Mouse (Mus musculus) retina, postnatal 1 day (tissue): ENCODE measurements around the gene Fam71b.
"Not testable (repeated sequence)": the region's sequence is repeated elsewhere in the genome, so short reads cannot be mapped to it uniquely, and the experiment has no call there.

Source experiments
- DNase-seq: peaks from one replicate; pipeline ENCODE4 v3.0.0-alpha.2; 2012

The Fam71b gene

DNA sequence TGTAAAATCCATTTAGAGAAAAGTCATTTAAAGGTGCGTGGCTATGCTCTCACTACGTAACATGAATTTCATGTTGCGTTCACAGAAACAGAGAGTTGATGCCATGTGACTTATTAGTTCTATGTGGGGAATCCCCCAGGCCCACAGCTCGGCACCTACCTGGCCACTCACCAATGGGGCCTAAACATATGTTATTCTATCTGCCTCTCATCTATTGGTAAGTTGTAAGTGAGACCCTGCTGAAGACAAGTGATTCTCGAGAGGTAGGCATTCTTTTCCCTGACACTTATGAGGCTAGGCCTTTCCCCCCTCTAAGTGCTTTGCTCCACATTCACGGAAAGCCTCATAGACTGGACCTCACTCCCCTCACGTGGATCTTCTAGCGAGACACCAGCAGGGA, 9.8 kb upstream of the Fam71b start:
- DNase-seq, result no peak

DNA sequence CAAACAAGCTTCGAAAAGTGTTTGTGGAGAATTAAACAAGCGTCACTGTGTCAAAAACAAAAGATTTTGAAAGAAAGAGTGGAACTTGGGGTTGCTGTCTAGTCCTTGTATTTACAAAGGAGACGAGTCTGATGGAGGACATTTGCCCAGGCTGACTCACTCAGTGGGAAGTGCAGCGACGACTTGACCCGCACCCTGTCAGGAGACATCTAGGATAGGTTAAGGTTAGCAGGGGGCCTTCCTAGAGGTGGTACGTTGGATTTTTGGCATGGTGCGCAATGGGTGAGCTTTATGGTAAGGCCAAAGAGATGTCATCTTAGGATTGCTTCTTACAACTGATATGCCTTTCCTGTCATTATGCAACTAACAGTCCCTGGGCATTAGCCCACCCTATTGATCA, 9.3 kb upstream of the Fam71b start:
- no peak for DNase-seq

DNA sequence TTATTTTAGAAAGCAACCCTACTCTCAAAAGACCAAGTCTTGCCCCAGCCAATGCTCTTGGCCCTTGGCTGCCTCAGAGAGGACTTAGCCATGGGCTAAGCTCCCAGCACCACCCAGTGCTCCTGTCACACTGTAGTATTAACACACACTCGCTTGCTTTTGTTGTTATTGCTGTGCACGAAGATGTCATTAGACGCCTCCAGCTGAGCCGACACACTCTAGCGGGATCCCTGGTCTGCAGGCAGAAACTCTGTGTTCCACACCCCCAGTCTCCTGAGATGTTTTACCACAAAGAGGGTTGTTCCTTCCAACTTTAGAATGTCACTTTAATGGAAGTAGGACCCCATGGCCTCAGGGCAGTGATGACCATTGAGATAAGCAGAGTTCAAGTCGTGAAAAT, 7.9 kb upstream of the Fam71b start:
- DNase-seq, result no peak

DNA sequence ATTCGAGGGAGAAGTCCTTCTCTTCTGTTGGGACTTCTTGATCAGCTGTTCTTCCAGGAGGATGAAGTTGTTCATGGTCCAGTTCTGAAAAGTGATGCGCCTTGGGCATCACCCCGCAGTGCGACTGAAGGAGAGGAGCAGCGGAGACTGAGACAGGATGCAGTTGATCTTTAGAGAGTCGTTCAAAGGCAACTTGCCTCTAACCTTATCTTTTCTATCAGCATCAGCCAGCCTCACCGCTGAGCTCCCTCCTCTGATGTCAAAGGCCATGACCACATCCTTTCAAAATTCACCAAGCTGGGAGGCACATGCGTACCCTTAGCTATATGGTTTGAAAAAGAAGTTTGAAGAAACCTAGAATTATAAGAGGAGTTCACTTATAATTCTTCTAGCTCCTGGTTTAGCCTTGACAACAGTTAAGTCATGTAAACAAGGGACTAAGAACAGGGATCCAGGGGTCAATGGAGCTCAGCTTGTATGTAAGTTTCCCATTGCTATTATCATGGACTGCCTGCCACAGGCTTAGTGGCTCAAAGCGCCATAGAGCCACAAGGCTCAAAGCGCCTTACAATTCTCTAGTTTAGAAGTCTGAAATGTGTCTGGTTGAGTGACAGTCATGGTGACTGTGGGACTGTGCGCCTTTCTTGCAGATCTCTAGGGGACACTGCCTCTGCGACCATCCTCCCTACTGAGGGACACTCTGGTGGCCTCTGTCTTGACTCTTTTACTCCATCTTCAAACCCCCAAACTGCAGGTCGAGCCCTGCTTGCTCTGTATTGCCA, 6.8 kb upstream of the Fam71b start, which contains the start of gene Itk:
Itk (minus strand) TSS at position 180 of the 782 bp plus-strand sequence.
- no peak for DNase-seq

DNA sequence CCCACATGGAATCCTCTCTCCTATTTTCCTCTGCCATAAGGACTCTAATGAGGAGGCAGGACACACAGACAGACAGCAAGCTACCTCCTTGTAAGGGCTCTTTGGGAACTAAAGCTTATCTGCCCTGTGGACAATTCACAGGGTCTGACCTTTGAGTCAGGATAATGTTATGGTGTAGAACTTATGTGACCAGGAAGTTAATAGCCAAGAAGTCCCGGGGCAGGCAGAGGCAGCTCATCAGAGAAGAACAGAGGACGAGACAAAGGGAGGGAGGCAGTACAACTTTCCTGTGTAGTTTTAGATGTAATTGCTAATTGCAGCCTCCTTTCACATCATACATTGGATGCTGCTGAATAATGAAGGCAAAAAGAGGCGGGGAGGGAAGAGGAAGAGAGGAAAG, 5.7 kb upstream of the Fam71b start:
- DNase-seq, result no peak

DNA sequence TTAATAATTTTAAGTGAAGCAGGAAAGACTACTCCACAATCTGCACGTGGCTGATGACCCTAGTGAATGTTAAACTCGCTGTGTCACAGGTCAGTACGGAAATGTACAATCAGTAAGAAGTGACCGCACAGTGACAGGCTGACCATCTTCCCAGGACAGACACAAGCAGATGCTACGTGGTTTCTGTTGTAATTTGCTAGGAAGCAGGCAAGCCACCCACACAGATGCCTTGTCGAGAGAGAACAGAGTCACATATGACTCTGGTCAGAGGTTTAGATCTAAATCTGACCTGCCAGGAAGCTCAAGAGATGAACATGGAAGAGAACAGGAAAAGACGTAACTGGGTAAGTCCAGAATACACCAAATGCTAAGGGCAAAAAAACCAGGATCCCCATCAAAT, 3.5 kb upstream of the Fam71b start:
- DNase-seq, result no peak

DNA sequence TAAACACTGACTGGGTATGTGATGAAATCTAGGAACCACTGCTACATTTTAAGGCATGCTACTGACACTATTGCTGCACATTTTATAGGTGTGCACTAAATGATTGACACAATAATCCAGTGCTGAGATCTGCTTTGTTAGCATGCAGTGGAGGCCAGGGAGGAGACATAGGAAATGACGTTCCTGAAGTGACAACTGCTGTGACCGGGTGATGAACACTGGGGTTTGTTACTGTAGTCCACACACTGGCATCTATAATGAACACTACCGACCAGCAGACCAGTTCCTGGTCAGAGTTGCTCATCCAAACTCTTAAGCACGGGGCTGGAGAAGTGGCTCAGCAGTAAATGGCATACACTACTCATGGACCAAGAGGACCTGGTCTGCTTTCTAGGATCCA, 2.9 kb upstream of the Fam71b start:
- DNase-seq, result no peak

DNA sequence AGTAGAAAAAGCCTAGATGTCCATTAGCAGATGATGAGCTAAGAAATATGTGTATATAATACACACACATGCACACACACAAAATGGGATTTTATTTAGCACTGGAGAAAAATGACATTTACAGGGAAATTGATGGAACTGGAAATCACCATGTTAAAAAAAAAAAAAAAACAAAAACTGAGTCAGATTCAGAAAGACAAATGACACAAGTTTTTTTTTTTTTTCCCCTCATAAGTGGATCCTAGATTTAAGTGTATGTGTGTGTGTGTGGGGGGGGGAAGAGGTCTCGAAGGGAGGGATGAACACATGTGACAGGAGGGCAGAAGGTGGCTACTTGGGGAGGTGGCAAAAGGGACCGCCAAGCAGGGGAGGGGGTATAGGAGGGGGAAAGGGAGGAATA, 1.3 kb upstream of the Fam71b start:
- DNase-seq, result no peak

DNA sequence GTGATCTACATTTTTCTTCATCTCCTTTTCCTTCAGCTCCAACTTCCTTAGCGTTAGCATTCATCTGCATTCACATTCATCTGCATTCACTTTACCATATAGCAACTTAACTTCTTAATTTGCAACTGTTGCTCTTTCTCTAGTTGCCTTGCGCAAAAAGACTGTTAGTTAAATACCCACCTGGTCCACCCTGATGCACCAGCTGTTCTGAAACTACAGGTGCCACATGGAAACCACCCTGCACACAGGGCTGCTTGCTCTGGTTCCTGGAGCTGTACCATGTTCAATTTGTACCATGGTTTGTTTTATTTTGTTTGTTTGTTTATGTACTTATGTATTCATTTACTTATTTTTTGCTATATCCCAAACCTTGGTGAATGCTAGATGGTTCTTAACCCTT, 661 bp upstream of the Fam71b start:
- no peak for DNase-seq

DNA sequence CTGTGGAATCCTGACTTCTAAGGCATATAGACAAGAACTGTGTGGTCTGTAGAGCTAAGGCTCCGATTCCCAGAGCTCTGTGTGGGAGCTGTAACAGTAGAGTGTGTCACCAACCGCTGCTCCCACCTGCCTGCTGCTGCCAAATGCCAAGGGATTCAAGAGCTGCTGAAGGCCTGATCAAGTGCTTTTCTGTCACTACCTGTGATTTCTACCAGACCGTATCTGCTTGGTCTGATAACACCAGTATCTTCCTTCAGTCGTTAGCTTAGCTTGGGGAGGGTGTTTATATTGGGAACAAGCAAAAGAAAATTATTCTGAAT, 461 bp downstream of the Fam71b start:
- DNase-seq, result no peak

DNA sequence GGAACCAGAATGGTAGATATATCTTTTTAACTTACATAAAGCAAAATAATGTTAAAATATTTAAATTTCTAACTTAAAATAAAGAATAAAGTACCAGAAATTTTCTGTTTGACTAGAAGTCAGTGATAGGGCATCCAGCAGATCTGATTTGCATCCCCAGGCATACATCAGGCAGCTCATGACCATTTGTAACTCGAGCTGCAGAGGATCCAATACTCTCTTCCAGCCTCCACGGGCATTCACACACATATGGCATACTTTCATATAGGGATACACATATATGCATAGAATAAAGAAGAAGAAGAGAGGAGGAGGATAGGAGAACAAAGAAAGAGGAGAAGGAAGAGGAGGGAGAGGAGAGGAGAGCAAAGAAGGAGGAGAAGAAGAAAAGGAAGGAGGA, 1.5 kb downstream of the Fam71b start:
- DNase-seq, result no peak

DNA sequence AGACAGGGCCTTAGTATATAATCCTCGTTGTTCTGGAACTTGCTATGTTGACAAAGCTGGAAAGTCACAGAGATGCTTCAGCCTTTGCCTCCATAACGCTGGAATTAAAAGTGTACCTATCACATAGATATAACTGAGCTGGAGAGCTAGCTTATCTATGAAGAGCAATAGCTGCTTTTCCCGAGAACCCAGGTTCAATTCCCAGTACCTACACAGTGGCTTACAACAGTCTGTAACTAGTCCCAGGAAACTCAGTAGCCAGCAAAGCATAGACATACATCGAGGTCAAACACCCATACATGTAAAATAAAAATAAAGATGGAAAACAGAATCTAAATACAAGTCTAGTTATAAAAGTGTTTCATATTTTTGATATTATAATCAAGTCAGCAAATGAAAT, 2.1 kb downstream of the Fam71b start:
- no peak for DNase-seq

DNA sequence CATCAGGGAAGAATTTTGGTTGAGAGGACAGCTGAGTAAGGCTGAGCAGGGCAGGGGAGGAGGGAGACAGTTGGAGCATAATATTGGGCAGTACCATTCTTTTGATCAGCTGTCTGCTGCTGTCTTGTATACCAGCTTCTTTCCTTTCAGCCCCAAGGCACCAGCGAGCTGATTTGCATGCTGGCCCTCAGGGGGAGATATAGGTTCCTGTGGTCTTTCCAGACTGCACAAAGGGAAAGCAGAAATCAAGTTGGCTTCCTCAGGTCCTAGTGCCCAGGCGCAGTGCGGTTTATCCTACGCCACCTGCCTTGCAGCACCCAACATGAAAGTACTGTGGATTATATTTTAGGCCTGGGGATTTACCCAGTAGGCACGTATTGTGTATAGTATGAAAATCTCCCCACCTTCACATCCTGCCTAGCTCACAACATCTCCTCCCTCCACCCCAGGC, 2.6 kb downstream of the Fam71b start:
- DNase-seq, result no peak

DNA sequence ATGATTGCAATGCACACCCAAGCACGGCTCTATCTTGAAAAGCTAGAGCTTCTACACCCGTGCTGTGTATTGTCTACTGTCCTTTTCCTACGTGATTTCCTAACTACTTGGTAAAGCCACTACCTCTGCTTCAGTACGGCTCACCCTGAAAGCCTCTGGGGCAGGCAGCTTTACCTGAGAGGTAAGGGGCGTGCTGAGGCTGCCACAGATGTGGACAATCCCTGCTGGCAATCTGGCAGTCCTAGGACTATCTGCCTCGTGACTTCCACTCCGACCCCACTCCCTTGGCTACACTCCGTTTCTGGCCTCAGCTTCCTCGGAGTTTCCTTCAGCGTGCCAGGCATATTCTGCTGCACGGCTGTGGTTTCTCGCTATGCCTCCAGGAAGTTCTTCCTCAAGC, 5.2 kb downstream of the Fam71b start:
- DNase-seq, result no peak

DNA sequence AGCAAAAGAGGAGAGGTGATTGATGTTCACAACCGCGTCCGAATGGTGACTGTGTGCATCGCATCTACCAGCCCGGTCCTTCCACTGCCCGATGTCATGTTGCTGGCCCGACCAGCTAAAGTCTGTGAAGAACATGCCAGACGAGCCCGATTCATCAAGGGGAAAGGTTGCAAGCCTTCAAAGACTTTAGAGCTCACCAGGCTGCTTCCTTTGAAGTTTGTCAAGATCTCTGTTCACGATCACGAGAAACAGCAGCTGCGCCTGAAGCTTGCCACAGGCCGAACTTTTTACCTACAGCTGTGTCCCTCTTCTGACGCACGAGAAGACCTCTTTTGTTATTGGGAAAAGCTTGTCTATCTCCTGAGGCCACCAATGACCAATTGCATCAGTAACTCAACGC, 8.6 kb downstream of the Fam71b start:
- DNase-seq, result no peak

DNA sequence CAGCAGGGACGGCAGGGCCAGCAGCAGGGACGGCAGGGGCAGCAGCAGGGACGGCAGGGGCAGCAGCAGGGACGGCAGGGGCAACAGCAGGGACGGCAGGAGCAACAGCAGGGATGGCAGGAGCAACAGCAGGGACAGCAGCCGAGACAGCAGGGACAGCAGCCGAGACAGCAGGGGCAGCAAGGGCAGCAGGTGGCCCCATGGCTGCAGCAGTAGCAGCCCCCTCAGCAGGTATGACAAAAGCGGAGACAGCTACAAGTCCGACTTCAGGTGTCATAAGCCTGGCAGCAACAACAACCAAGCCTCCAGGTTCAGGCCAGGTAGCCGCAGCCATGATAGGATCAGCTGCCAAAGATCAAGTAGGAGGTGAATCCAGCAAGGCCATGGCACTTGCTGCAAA, 10.4 kb downstream of the Fam71b start:
- DNase-seq, result no peak

DNA sequence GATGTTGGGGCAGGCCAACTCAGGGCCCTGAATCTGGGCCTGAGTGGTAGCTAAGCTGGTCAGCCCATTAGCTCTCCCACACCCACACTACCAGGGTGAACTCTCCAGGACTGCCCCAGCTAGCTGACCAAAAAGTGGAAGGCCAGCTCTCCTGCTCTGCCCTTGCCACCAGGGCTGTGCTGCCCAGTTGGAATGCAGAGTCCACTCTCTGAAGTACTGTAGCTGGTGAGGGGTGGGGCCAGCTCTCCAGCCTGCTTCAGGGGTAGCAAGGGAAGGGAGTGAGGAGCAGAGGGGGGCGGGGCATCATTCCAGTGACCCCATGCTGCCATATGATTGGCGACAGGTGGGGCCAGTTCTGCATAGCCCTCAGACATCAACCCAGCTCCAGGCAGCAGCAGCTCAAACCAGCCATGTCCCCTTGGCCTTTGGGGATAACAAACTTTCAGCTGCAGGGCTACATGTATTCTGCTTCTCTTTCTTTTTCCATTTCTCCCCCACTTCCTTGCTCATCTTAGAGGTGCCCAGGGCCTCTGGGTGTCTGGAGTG, 13.7 kb downstream of the Fam71b start:
- no peak for DNase-seq

DNA sequence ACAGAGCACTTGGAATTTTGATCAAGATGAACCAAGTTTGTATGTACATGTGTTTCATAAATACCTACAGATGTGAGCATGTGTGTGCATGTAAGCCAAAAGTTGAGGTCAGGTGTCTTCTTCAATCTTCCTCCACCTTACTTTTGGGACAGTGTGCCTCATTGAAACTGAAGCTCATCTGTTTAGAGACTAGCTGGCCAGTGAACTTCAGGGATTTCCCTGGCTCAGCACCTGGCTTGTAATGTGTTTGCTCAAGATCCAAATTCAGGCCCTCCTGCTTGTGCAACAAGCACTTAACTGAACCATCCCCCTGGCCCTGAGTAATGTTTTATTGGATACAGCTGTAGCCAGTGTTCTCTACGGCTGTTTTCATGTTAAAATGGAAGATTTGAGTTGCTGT, 22.1 kb downstream of the Fam71b start:
- DNase-seq, result no peak

DNA sequence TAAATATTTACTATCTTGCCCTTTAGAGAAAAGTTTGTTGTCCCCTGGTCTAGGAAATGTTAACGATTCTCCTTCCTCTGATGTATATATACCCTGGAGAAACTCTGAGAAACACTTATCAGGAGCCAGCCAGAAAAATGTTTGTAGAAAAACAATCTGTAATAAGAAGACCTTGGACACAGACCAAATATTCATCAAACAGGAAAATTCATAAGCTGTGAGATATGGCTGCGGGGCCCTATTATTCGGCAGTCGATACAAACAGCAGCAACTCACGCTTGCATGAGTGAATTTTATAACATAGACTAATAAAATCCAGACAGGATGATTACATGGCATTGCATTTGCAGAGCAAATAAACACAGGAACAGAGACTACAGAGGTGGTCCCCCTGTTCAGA, 22.5 kb downstream of the Fam71b start:
- no peak for DNase-seq

DNA sequence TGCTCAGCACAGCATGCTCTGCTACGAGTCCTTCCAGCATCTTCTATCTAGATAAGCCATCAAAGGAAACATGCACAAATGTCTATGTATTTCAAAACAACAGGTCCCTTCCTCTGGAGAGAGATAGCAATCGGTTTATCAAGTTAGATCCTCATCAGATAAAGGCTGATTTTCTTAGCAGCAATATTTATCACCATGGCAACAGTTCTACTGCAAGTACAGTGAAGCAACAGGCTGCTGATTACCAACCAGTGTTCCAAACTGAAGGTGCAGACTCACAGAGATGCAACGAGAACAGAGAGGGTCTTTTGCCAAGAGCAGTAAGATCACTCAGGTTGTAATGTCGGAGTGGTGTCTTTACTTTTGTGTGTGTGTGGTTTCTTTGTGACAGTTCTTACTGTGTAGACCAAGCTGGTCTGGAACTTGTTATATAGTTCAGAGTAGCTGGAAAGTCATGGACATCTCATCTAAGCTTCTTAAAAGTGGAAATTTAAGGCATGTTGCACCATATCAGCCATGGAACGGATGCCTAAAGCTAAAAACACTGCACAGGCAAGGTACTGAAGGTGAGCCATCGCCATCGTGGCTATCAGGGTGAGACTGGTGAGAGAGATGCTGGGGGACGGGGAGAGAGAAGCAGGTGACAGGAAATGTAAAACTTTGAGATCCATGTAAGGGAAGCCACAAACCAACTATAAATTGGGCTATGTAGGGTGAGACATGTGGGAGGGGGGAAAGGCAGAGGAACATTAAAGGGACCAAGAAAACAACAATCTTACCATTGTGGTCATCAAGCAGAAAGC, 24.9 kb downstream of the Fam71b start:
- DNase-seq, result no peak

DNA sequence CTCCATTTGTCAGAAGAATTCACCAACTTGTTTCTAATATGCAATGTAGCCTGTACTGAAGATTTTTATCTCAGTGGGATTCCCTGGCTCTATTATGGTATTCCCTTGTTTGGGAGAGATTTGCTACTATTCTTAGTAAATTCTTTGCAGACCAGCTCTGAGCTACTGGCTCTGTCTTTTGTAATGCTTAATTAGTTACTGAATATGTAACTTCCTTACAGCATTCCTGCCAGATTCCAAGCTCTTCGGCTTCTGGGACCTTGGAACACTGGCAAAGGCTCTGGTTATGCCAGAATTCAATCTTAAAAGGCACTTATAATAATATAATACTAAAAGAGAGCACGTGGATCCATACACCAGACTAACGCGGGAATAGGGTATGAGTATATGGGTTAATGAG, 31.8 kb downstream of the Fam71b start:
- not testable (repeated sequence) for DNase-seq

DNA sequence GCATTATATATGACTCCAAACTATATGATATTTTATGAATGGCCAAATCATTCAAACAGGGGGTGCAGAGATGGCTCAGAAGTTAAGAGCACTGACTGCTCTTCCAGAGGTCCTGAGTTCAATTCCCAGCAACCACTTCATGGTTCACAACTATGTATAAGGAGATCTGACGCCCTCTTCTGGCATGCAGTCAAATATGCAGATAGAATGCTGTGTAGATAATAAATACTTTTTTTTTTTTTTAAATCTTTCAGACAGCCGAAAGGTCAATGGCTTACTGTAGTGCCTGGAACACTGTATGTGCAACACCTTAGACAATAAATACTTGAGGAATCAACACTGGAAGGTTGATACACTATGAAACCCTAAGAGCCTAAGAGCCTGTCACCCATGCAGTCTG, 33.8 kb downstream of the Fam71b start:
- DNase-seq, result no peak

DNA sequence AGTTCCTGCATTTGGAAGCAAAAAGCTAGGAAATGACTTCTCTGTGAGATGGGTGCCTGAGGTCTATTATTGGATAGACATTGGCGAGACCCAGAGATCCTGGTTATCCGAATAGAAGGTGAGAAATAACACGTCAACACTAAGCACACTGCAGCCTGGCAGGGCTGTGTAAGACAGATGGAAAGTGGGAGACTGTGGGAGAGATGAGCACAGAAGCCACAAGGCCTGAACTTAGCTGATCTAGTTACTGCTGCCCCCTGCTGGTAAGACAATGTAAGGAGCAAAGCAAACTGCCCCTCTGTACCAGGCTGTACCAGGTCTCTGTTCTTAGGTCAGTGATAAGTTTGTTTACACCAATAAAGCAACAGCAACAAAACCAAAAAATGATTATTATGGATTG, 34.8 kb downstream of the Fam71b start:
- peak; percentile 86 for DNase-seq

DNA sequence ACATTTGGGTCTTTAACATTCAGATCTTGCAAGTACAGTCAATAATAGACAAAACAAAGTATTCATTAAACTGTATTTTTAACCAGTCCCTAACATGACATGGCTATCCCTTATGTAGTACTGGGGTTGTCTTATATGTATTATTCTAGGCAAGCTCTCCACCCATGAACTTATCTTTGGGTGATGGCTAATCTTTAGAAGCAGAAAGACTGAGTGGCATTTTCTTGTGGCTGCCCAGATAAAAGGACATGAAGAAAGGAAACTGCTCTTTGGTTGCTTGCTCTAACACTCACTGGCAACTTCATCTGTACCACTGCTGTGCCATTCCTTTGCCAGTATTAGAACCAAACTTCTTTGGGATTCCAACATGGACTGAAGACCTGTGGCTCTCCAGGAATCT, 39.0 kb downstream of the Fam71b start:
- DNase-seq, result no peak
